Mouse (Mus musculus) spleen, adult 18-20 months (tissue): ENCODE measurements around the gene Tfeb.

Source experiments
- DNase-seq, 2 experiments: peaks; one replicate each; pipeline ENCODE4 v3.0.0; 2022; ENCODE audit warnings: mixed read lengths in 2 of 2

Tfeb gene

GRCm38 (mm10) chr17:47792098-47792863 lies 55.5 kb downstream of the Tfeb start:
- peak; percentile 39 to 62 for DNase-seq

- DNase-seq: peak; percentile 78 to 91
These were observed 56.5 kb downstream of the Tfeb start for GRCm38 (mm10) chr17:47793377-47793776.

- DNase-seq: peak; percentile 50 to 69
These were observed 58.6 kb downstream of the Tfeb start for GRCm38 (mm10) chr17:47795446-47795845.

GRCm38 (mm10) chr17:47796156-47796816 lies 59.5 kb downstream of the Tfeb start:
- no peak for DNase-seq

- no peak for DNase-seq
These were observed 60.1 kb downstream of the Tfeb start for GRCm38 (mm10) chr17:47796968-47797367.

GRCm38 (mm10) chr17:47797383-47797782 lies 60.6 kb downstream of the Tfeb start:
- DNase-seq: no peak

- no peak for DNase-seq
These were observed 66.0 kb downstream of the Tfeb start for GRCm38 (mm10) chr17:47802806-47803205.

- no peak for DNase-seq
These were observed 66.8 kb downstream of the Tfeb start for GRCm38 (mm10) chr17:47803662-47804061.

- DNase-seq: no peak
These were observed 68.4 kb downstream of the Tfeb start for GRCm38 (mm10) chr17:47805047-47805835.

GRCm38 (mm10) chr17:47806230-47806629 lies 69.4 kb downstream of the Tfeb start:
- DNase-seq: no peak

GRCm38 (mm10) chr17:47811265-47811800 lies 74.5 kb downstream of the Tfeb start:
- DNase-seq: no peak

- DNase-seq: no peak
These were observed 75.4 kb downstream of the Tfeb start for GRCm38 (mm10) chr17:47812200-47812599.

GRCm38 (mm10) chr17:47813616-47814015 lies 76.8 kb downstream of the Tfeb start:
- no peak for DNase-seq

GRCm38 (mm10) chr17:47814496-47814895 lies 77.7 kb downstream of the Tfeb start:
- DNase-seq: no peak

GRCm38 (mm10) chr17:47815446-47815845 lies 78.6 kb downstream of the Tfeb start:
- no peak for DNase-seq

- DNase-seq: no peak
These were observed 81.4 kb downstream of the Tfeb start for GRCm38 (mm10) chr17:47818038-47818725.

GRCm38 (mm10) chr17:47821339-47821738 lies 84.5 kb downstream of the Tfeb start:
- DNase-seq: no peak

- DNase-seq: no peak
These were observed 94.3 kb downstream of the Tfeb start for GRCm38 (mm10) chr17:47831161-47831560.

- no peak for DNase-seq
These were observed 94.9 kb downstream of the Tfeb start for GRCm38 (mm10) chr17:47831772-47832171.

GRCm38 (mm10) chr17:47832501-47833028 lies 95.7 kb downstream of the Tfeb start:
- no peak for DNase-seq

GRCm38 (mm10) chr17:47833029-47833627 lies 96.3 kb downstream of the Tfeb start:
- no peak for DNase-seq
